Mouse (Mus musculus): ENCODE results near the gene Panx2. TPM values are rescaled to one million over a fixed set of nuclear protein-coding genes. Genes with fewer than 3 reads are reported as not detected.

The Panx2 gene
- polyA plus RNA-seq, 1 experiment = 2.6 TPM

DNA sequence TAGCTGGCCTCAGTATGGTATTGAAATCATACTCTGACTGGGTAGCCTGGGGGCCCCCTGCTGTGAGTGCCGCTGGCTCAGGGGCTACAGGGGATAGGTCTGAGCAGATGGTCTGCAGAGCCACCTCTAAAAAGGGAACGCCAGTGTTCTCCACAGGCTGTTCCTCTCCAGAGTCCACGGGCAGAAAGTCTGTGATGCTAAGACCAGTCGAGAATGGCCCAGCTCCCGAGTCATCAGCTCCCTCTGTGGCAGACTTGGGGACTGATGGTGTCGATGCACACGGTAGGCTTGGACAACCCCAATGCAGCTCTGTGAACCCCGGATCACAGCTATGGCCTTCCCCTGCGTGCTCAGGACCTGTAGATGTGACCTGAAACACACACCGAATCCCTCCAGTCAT, 44.4 kb downstream of the Panx2 start:
- TF ChIP-seq CTCF (IDR thresholded peaks at IDR 0.05; ENCODE audit: control insufficient read depth, insufficient read depth, insufficient replicate concordance, low read depth, low read length) (no peak), POLR2A (IDR thresholded peaks at IDR 0.05; ENCODE audit: control insufficient read depth, low read depth, low read length) (no peak)
- H3K27me3 ChIP-seq (ENCODE audit: control insufficient read depth, insufficient read depth, low read length) = no peaks in the 10 kb centered on the region
- H3K36me3 ChIP-seq (ENCODE audit: control insufficient read depth, insufficient read depth, low read length) = peaks cover 6% of the 10 kb centered on the region
- no peak overlapping the region for H3K27ac ChIP-seq (ENCODE audit: control insufficient read depth, insufficient read depth, low read depth, low read length)
- no peak overlapping the region for H3K4me3 ChIP-seq (ENCODE audit: control insufficient read depth, low read depth, low read length)
- H3K4me1 ChIP-seq (ENCODE audit: control insufficient read depth, insufficient read depth, low read length) = no peaks in the 10 kb centered on the region

- H3K36me3 ChIP-seq (ENCODE audit: control insufficient read depth, insufficient read depth, low read length) = peaks cover 6% of the 10 kb centered on the region
- no peak overlapping the region for H3K4me3 ChIP-seq (ENCODE audit: control insufficient read depth, low read depth, low read length)
- H3K27ac ChIP-seq (ENCODE audit: control insufficient read depth, insufficient read depth, low read depth, low read length) = no peak overlapping the region
- H3K4me1 ChIP-seq (ENCODE audit: control insufficient read depth, insufficient read depth, low read length) = no peaks in the 10 kb centered on the region
- no peaks in the 10 kb centered on the region for H3K27me3 ChIP-seq (ENCODE audit: control insufficient read depth, insufficient read depth, low read length)
- TF ChIP-seq POLR2A (IDR thresholded peaks at IDR 0.05; ENCODE audit: control insufficient read depth, low read depth, low read length) (no peak), CTCF (IDR thresholded peaks at IDR 0.05; ENCODE audit: control insufficient read depth, insufficient read depth, insufficient replicate concordance, low read depth, low read length) (no peak)
Observed at GRCm38 (mm10) chr15:89104425-89104824, 44.9 kb downstream of the Panx2 start.

- H3K27me3 ChIP-seq (ENCODE audit: control insufficient read depth, insufficient read depth, low read length) = no peaks in the 10 kb centered on the region
- no peak overlapping the region for H3K27ac ChIP-seq (ENCODE audit: control insufficient read depth, insufficient read depth, low read depth, low read length)
- no peak overlapping the region for H3K4me3 ChIP-seq (ENCODE audit: control insufficient read depth, low read depth, low read length)
- H3K36me3 ChIP-seq (ENCODE audit: control insufficient read depth, insufficient read depth, low read length) = peaks cover 4% of the 10 kb centered on the region
- no peaks in the 10 kb centered on the region for H3K4me1 ChIP-seq (ENCODE audit: control insufficient read depth, insufficient read depth, low read length)
- TF ChIP-seq POLR2A (IDR thresholded peaks at IDR 0.05; ENCODE audit: control insufficient read depth, low read depth, low read length) (no peak), CTCF (IDR thresholded peaks at IDR 0.05; ENCODE audit: control insufficient read depth, insufficient read depth, insufficient replicate concordance, low read depth, low read length) (no peak)
Observed at GRCm38 (mm10) chr15:89106073-89106472, 46.5 kb downstream of the Panx2 start.

DNA sequence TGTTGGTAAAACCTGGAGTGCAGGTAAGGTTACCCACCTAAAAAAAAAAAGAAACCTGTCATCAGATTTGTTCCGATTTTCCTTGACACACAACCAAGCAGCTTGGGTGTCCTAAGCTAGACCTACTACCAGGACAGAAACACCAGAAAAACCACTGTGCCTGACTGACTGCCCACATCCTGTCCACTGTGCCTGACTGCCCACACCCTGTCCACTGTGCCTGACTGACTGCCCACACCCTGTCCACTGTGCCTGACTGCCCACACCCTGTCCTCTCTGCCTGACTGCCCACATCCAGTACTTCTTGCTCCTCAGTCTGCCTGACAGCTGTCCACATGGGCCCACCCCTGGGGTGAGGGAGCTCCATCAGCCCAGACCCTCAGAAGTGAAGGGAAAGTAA, 47.4 kb downstream of the Panx2 start:
- Histone ChIP-seq H3K4me1 (ENCODE audit: control insufficient read depth, insufficient read depth, low read length) (no peaks in the 10 kb centered on the region), H3K36me3 (ENCODE audit: control insufficient read depth, insufficient read depth, low read length) (peaks cover 2% of the 10 kb centered on the region), H3K27ac (ENCODE audit: control insufficient read depth, insufficient read depth, low read depth, low read length) (no peak overlapping the region), H3K27me3 (ENCODE audit: control insufficient read depth, insufficient read depth, low read length) (no peaks in the 10 kb centered on the region), H3K4me3 (ENCODE audit: control insufficient read depth, low read depth, low read length) (no peak overlapping the region)
- TF ChIP-seq POLR2A (IDR thresholded peaks at IDR 0.05; ENCODE audit: control insufficient read depth, low read depth, low read length) (no peak), CTCF (IDR thresholded peaks at IDR 0.05; ENCODE audit: control insufficient read depth, insufficient read depth, insufficient replicate concordance, low read depth, low read length) (no peak)

DNA sequence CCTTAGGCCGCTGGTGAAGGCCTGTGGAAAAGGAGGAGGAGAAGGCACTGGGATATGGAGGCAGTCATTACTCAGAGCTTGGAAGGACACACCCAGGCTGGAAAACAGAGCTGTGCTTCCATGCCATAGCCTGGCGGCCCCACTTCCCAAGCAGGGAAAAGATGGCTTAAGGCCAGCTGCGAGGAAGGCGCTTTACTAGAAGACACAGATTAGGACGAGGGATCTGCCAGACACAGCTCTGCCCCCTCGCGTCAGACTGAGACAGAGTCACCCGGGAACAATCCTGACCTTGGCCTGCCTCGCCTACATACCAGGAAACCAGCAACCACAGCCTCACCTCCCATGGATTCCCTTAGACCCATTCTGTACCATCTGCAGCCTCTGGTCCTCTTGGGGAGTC, 50.6 kb downstream of the Panx2 start:
- no peaks in the 10 kb centered on the region for H3K4me1 ChIP-seq (ENCODE audit: control insufficient read depth, insufficient read depth, low read length)
- H3K27me3 ChIP-seq (ENCODE audit: control insufficient read depth, insufficient read depth, low read length) = no peaks in the 10 kb centered on the region
- TF ChIP-seq POLR2A (IDR thresholded peaks at IDR 0.05; ENCODE audit: control insufficient read depth, low read depth, low read length) = no peak
- TF ChIP-seq CTCF (IDR thresholded peaks at IDR 0.05; ENCODE audit: control insufficient read depth, insufficient read depth, insufficient replicate concordance, low read depth, low read length) = peak; percentile 30; the same call in 1 of the 2 replicates
- H3K36me3 ChIP-seq (ENCODE audit: control insufficient read depth, insufficient read depth, low read length) = peaks cover 2% of the 10 kb centered on the region
- H3K4me3 ChIP-seq (ENCODE audit: control insufficient read depth, low read depth, low read length) = no peak overlapping the region
- no peak overlapping the region for H3K27ac ChIP-seq (ENCODE audit: control insufficient read depth, insufficient read depth, low read depth, low read length)

DNA sequence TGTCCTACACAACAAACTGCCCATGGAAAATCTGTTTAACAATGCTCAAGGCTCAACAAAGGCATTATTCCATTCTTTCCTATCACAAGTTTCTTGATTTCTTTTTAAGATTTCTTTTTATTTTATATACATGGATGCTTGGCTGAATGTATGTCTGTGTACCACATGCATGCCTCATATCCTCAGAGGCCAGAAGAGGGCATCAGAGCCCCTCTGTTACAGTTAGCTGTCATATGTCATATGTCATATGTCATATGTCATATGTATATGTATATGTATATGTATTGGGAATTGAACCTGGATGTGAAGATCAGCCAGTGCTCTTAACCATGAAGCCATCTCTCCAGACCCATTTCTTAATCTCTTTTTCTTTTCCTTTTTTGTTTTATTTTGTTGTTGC, 58.5 kb downstream of the Panx2 start:
- H3K36me3 ChIP-seq (ENCODE audit: control insufficient read depth, insufficient read depth, low read length) = no peaks in the 10 kb centered on the region; the same call in 1 of the 2 replicates
- peaks cover 6% of the 10 kb centered on the region; the same call in 1 of the 2 replicates for H3K4me1 ChIP-seq (ENCODE audit: control insufficient read depth, insufficient read depth, low read length)
- H3K27ac ChIP-seq (ENCODE audit: control insufficient read depth, insufficient read depth, low read depth, low read length) = no peak overlapping the region
- TF ChIP-seq CTCF (IDR thresholded peaks at IDR 0.05; ENCODE audit: control insufficient read depth, insufficient read depth, insufficient replicate concordance, low read depth, low read length) = no peak
- TF ChIP-seq POLR2A (IDR thresholded peaks at IDR 0.05; ENCODE audit: control insufficient read depth, low read depth, low read length) = no peak
- H3K27me3 ChIP-seq (ENCODE audit: control insufficient read depth, insufficient read depth, low read length) = no peaks in the 10 kb centered on the region
- H3K4me3 ChIP-seq (ENCODE audit: control insufficient read depth, low read depth, low read length) = no peak overlapping the region

DNA sequence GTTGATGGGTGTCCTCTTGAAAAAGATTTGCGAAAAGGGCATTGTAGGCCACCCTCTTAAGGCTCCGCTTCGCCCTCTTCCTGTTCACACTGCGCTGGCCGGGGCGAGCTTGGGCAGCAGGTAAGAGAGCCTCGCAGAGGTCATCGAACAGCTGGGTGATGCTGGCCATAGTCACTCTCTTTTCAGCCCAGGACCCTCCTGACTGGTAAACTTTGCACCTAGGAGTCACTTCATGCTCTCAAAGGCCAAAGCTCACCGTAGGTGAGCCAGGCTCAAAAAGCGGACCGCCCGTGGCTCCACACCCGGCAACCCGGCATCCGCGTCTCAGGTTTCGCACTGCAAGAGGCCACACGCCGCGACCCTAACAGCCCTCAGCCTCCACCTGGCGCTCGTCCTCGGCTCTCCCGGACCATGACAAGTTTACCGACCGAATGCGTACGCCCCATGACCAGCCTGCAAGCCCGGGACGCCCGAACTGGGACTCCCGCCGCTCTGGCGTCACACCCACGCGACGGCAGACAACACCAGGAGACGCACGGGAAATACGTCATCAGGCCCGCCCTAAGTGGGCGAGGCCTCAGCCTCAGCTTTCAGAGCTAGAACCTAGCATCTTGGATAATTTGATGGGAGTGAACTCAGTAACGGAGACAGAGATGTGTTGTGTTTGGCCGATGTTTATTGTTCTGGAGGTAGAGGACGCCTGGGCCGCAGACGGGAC, 63.3 kb downstream of the Panx2 start, which contains the start of gene Tubgcp6:
Gene Tubgcp6 (minus strand): TSS at position 464 of the 718 bp plus-strand sequence.
- no peak for TF ChIP-seq CTCF (IDR thresholded peaks at IDR 0.05; ENCODE audit: control insufficient read depth, insufficient read depth, insufficient replicate concordance, low read depth, low read length)
- peak; percentile 76 for TF ChIP-seq POLR2A (IDR thresholded peaks at IDR 0.05; ENCODE audit: control insufficient read depth, low read depth, low read length)
- H3K36me3 ChIP-seq (ENCODE audit: control insufficient read depth, insufficient read depth, low read length) = no peaks in the 10 kb centered on the region; the same call in 1 of the 2 replicates

More for the DNA sequence above, 63.3 kb downstream of the Panx2 start, which contains the start of gene Tubgcp6:
- Histone ChIP-seq H3K4me1 (ENCODE audit: control insufficient read depth, insufficient read depth, low read length) (peaks cover 12% of the 10 kb centered on the region), H3K27me3 (ENCODE audit: control insufficient read depth, insufficient read depth, low read length) (no peaks in the 10 kb centered on the region), H3K27ac (ENCODE audit: control insufficient read depth, insufficient read depth, low read depth, low read length) (peak within 1 kb of the TSS; percentile 72), H3K4me3 (ENCODE audit: control insufficient read depth, low read depth, low read length) (peak within 1 kb of the TSS; percentile 85)

Other genes with a start within 250 kb of the Panx2 start
- gene Alg12, start 240.4 kb upstream of the Panx2 start, polyA plus RNA-seq (2012; rRNA removed) = 24.6 and 32.8 TPM in 2 replicates
- gene Creld2, start 240.1 kb upstream of the Panx2 start, polyA plus RNA-seq (2012; rRNA removed) = 347 and 372 TPM in 2 replicates
- gene Pim3, start 197.5 kb upstream of the Panx2 start, polyA plus RNA-seq (2012; rRNA removed) = 10.8 and 13.2 TPM in 2 replicates
- 171 and 179 TPM in 2 replicates for gene Ttll8, start 105.3 kb upstream of the Panx2 start, polyA plus RNA-seq (2012; rRNA removed)
- 51.1 and 56.3 TPM in 2 replicates for gene Mlc1, start 80.7 kb upstream of the Panx2 start, polyA plus RNA-seq (2012; rRNA removed)
- gene Mov10l1, start 76.8 kb upstream of the Panx2 start, polyA plus RNA-seq (2012; rRNA removed) = 56.1 and 58.4 TPM in 2 replicates
- 17.3 and 19.7 TPM in 2 replicates for gene Trabd, start 15.4 kb downstream of the Panx2 start, polyA plus RNA-seq (2012; rRNA removed)
- gene Selenoo, start 29.4 kb downstream of the Panx2 start, polyA plus RNA-seq (2012; rRNA removed) = 10.5 and 10.7 TPM in 2 replicates
- 9.9 and 10.5 TPM in 2 replicates for gene Tubgcp6, start 63.4 kb downstream of the Panx2 start, polyA plus RNA-seq (2012; rRNA removed)
- gene Hdac10, start 69.0 kb downstream of the Panx2 start, polyA plus RNA-seq (2012; rRNA removed) = 4.0 and 4.5 TPM in 2 replicates
- 0.79 and 1.0 TPM in 2 replicates for gene Mapk12, start 81.0 kb downstream of the Panx2 start, polyA plus RNA-seq (2012; rRNA removed)
- 2.0 and 2.6 TPM in 2 replicates for gene Mapk11, start 89.9 kb downstream of the Panx2 start, polyA plus RNA-seq (2012; rRNA removed)
- 91.0 and 107 TPM in 2 replicates for gene Plxnb2, start 121.1 kb downstream of the Panx2 start, polyA plus RNA-seq (2012; rRNA removed)
- gene Dennd6b, start 136.8 kb downstream of the Panx2 start, polyA plus RNA-seq (2012; rRNA removed) = 55.5 and 58.5 TPM in 2 replicates
- 49.8 and 59.3 TPM in 2 replicates for gene Ppp6r2, start 151.8 kb downstream of the Panx2 start, polyA plus RNA-seq (2012; rRNA removed)

All from testis, adult 2 months (tissue).